Mouse (Mus musculus): ENCODE results near the gene Gtf3c2.

The Gtf3c2 gene

GRCm38 (mm10) chr5:31138241-31138967 lies 41.5 kb downstream of the Gtf3c2 start, which contains the start of gene Ucn:
Gene Ucn, minus strand, starts transcription at chr5:31138829.
- no peak for DNase-seq

- DNase-seq, result no peak
Measured at GRCm38 (mm10) chr5:31137658-31138057, 42.3 kb downstream of the Gtf3c2 start.

GRCm38 (mm10) chr5:31136730-31137424 lies 43.1 kb downstream of the Gtf3c2 start:
- no peak for DNase-seq

- DNase-seq, result no peak
Measured at GRCm38 (mm10) chr5:31126050-31126449, 53.9 kb downstream of the Gtf3c2 start.

- DNase-seq, result no peak
Measured at GRCm38 (mm10) chr5:31123481-31123880, 56.5 kb downstream of the Gtf3c2 start.

GRCm38 (mm10) chr5:31121111-31121510 lies 58.8 kb downstream of the Gtf3c2 start:
- no peak for DNase-seq

GRCm38 (mm10) chr5:31116912-31117311 lies 63.0 kb downstream of the Gtf3c2 start:
- DNase-seq, result no peak

GRCm38 (mm10) chr5:31116354-31116753 lies 63.6 kb downstream of the Gtf3c2 start, which contains the start of gene Trim54:
Gene Trim54, plus strand, starts transcription at chr5:31116712.
- DNase-seq, result no peak

GRCm38 (mm10) chr5:31110781-31111180 lies 69.2 kb downstream of the Gtf3c2 start:
- peak in 1 of 2 experiments; percentile 20 for DNase-seq

- no peak for DNase-seq
Measured at GRCm38 (mm10) chr5:31108000-31108490, 71.9 kb downstream of the Gtf3c2 start, which contains the start of gene Slc30a3. Gene Slc30a3, minus strand, starts transcription at chr5:31108237.
